Mouse (Mus musculus) small intestine, adult 2 months (tissue): ENCODE measurements around the gene Aes.

Experiments used
- CTCF ChIP-seq: fragments of 200-500 bp; IDR thresholded peaks from 2 replicates; pipeline ENCODE4 v1.5.1; 2012; ENCODE audit warnings: low read depth, mild to moderate bottlenecking, control low read depth, inconsistent platforms, low read length, moderate library complexity, mixed read lengths; ENCODE audit not compliant: insufficient replicate concordance, insufficient read length; ENCODE audit errors: extremely low read depth
- POLR2A ChIP-seq: fragments of 200-500 bp; IDR thresholded peaks from 2 replicates; pipeline ENCODE4 v1.6.1; 2012; ENCODE audit warnings: low read depth, mild to moderate bottlenecking, control low read depth, inconsistent platforms, low read length, moderate library complexity

- TF ChIP-seq CTCF = no peak
- no peak for TF ChIP-seq POLR2A
These were observed 6.3 kb downstream of the Aes start for GRCm38 (mm10) chr10:81565257-81566228.
